In the genomic region with DNA sequence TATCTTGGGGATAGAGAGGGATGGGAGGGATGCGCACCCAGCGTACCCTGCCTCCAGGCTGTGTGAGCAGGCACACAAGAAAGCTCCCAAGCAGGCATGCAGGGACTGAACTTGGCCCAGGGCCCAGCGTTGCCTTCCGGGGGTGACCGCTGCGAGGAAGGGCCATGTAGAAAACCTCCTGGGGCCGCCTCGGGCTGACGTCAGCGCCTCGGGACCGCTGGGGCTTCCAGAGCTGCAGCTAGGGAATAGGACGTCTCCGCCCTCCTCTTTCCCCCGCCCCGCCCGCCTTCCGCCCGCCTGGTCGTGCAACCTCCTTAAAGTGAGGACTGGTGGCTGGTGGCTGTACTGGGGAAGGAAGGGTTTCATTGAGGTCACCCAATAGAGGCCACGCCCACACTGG, we compare ENCODE assay signal across 8 mouse cellular contexts.
DNase-seq lines count a peak whose midpoint lies in the region; ATAC-seq and TF ChIP-seq lines count a peak whose summit lies in the region.

No protein-coding gene starts in this region.

- H3K27me3 ChIP-seq in cerebellum, adult 2 months (ENCODE audit: control insufficient read depth, insufficient read depth, low read length), result no peaks in the 10 kb centered on the region

- peak; percentile 87 for ATAC-seq in frontal cortex, adult (ENCODE audit: low TSS enrichment)

- TF ChIP-seq POLR2A in cerebellum, adult 2 months (IDR thresholded peaks at IDR 0.05; ENCODE audit: borderline replicate concordance, insufficient read depth, low read length), result no peak

- TF ChIP-seq CTCF in cerebellum, adult 2 months (IDR thresholded peaks at IDR 0.05; ENCODE audit: borderline replicate concordance, insufficient read depth, low read depth, low read length), result no peak

- H3K27ac ChIP-seq in cerebellum, adult 2 months (ENCODE audit: insufficient read depth, low read length), result no peak overlapping the region

- H3K4me3 ChIP-seq in cerebellum, adult 2 months (replicated peaks; ENCODE audit: insufficient read depth, low read depth, low read length), result peak overlapping the region; percentile 20

- WGBS in cerebellum, adult 2 months, result 8% methylated on average over 20 of the region's 21 CpGs

- peak; percentile 90 for DNase-seq in ES-CJ7 (ENCODE audit: low read depth, low spot score)
- peak; percentile 58 to 61 for DNase-seq in cerebellum, adult 2 months
- peak; percentile 94 for DNase-seq in heart, postnatal 4 days
- DNase-seq in layer of hippocampus, adult 9-11 months, result peak; percentile 43
- DNase-seq in lung, postnatal 25 days (ENCODE audit: low spot score), result peak; percentile 91
- DNase-seq in ovary, postnatal 14 days (ENCODE audit: low spot score), result peak; percentile 52
- peak; percentile 51 for DNase-seq in thymus, postnatal 4 days

- peaks cover 9% of the 10 kb centered on the region for H3K4me1 ChIP-seq in cerebellum, adult 2 months (ENCODE audit: control insufficient read depth, insufficient read depth, low read length)

Comparison
In these comparisons a context has a peak if more than half of its experiments do, and no peak if none do; other contexts are left out.
1. DNase-seq: peak in every context shown above with its lines; median percentile 94 in heart, postnatal 4 days; 91 in lung, postnatal 25 days; 90 in ES-CJ7; 60 in cerebellum, adult 2 months; 52 in ovary, postnatal 14 days; 51 in thymus, postnatal 4 days; 43 in layer of hippocampus, adult 9-11 months.